Mouse (Mus musculus): ENCODE measurements around the gene Lrrc25. TPM values are rescaled to one million over a fixed set of nuclear protein-coding genes. Genes with fewer than 3 reads are reported as not detected.
"Not testable (repeated sequence)": the region's sequence is repeated elsewhere in the genome, so short reads cannot be mapped to it uniquely, and the experiment has no call there.

The Lrrc25 gene
- polyA plus RNA-seq (2015; fragmentation: Nextera tagmentation; extraction: Ambion mirVana), result 1.1 and 1.2 TPM in 2 replicates

DNA sequence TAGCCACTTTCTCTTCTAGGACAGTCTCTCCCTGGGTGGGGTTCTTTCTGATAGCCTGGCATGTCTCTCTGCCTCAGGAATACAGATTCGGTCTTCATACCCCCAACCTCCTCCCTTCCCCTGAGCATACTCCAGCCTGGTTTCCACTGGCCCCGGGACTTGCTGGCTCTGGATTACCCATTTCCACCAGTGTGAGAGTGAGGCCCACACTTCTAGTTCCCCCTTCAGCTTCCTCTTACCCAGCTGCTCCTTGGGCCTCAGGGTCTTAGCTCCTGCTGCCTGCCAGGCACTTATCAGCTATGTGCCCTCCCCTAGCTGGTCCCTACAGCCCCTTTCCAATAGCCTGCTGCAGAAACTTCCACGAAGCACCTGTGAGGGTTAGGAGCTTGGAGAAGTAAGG lies at the start of gene Lrrc25:
TSS of gene Lrrc25 (plus strand) at position 262 of the 400 bp plus-strand sequence.
- H3K9ac ChIP-seq (replicated peaks), result no peak within 1 kb of the TSS
- no peak within 1 kb of the TSS for H3K4me2 ChIP-seq (replicated peaks)
- no peak for ATAC-seq
- H3K4me3 ChIP-seq (replicated peaks), result no peak within 1 kb of the TSS
- H3K36me3 ChIP-seq, result no peaks in the 10 kb centered on the region
- 0 out of 2 replicates have a peak, but pooled peaks cover 5% of the 10 kb centered on the region for H3K27me3 ChIP-seq
- H3K27ac ChIP-seq, result no peak within 1 kb of the TSS
- H3K9me3 ChIP-seq, result no peaks in the 10 kb centered on the region
- WGBS, result 87% methylated on average over 3 of the region's 3 CpGs
- peaks cover 21% of the 10 kb centered on the region for H3K4me1 ChIP-seq (replicated peaks)

DNA sequence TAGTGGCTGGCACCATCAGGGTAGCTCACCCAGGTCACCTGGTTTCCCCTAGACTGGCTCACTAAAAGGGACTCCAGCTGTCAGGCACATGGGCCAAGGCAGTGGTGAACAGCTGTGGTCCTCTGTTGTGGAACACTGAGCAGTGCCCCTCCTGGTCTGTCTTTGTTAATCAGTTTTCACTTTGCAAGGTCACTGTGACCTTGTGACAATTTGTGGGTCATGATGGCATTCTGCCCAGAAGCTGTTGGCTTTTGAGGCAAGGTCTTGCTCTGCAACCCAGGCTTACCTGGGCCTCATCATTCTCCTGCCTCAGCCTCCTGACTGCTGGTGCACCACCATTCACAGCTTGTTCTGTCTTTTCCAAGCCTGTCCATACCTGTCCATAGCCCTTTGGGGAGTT lies 45.6 kb upstream of the Lrrc25 start:
- peaks cover 24% of the 10 kb centered on the region for H3K36me3 ChIP-seq
- no peak overlapping the region for H3K4me2 ChIP-seq (replicated peaks)
- no peaks in the 10 kb centered on the region for H3K9me3 ChIP-seq
- no peaks in the 10 kb centered on the region for H3K27me3 ChIP-seq
- H3K4me1 ChIP-seq (replicated peaks), result peaks cover 14% of the 10 kb centered on the region
- ATAC-seq, result no peak; the same call in 1 of the 2 replicates
- H3K9ac ChIP-seq (replicated peaks), result no peak overlapping the region
- H3K4me3 ChIP-seq (replicated peaks), result no peak overlapping the region
- no peak overlapping the region for H3K27ac ChIP-seq

DNA sequence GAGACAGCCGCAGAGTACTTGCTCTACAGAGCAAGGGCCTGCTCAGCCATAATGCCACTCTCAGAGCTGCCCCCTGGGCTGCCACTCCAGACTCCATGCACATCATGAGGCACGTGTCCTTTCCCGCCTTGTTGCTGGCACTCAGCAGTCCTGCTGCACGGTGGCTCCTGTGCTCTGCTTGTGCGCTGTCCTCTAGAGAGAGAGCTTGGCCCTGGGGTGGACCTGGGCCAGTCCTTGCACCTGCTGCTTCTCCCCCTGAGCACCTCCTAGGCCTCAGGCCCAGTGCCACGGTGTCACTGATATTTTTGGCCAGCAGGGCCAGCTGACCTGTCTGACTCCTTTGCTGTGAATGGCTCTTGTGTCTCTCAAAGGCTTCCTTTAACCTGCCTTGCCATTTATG lies 45.0 kb upstream of the Lrrc25 start:
- ATAC-seq, result no peak
- Histone ChIP-seq H3K4me2 (replicated peaks) (no peak overlapping the region), H3K9me3 (no peaks in the 10 kb centered on the region), H3K27ac (no peak overlapping the region), H3K27me3 (no peaks in the 10 kb centered on the region), H3K4me3 (replicated peaks) (no peak overlapping the region), H3K36me3 (peaks cover 22% of the 10 kb centered on the region), H3K4me1 (replicated peaks) (peaks cover 8% of the 10 kb centered on the region; the same call in 1 of the 2 replicates), H3K9ac (replicated peaks) (0 out of 2 replicates have a peak overlapping the region, but pooled peaks have one; percentile 1)
- 88% methylated on average over 6 of the region's 6 CpGs for WGBS

DNA sequence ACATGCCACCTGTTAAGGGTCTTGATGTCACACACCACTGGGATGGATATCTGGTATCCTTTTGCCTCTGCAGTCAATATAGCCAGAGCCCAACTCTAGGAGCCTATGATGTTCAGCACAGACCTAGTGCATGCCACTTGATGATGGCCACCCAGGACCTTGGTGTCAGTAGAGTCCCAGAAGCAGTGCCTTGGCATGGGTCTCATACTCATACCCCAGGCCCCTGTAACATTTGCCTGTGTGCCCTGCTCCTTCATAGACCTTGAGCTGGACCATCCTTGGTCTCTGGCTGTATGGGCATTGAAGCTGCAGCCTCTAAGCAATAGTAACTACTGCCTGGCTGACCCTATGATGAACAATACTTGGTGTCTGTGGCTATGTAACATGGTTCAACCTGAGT lies 41.7 kb upstream of the Lrrc25 start:
- Histone ChIP-seq H3K9me3 (no peaks in the 10 kb centered on the region), H3K4me3 (replicated peaks) (no peak overlapping the region), H3K27ac (no peak overlapping the region), H3K36me3 (peaks cover 38% of the 10 kb centered on the region), H3K27me3 (no peaks in the 10 kb centered on the region), H3K9ac (replicated peaks) (no peak overlapping the region), H3K4me1 (replicated peaks) (peaks cover 8% of the 10 kb centered on the region; the same call in 1 of the 2 replicates), H3K4me2 (replicated peaks) (no peak overlapping the region)
- no peak for ATAC-seq

DNA sequence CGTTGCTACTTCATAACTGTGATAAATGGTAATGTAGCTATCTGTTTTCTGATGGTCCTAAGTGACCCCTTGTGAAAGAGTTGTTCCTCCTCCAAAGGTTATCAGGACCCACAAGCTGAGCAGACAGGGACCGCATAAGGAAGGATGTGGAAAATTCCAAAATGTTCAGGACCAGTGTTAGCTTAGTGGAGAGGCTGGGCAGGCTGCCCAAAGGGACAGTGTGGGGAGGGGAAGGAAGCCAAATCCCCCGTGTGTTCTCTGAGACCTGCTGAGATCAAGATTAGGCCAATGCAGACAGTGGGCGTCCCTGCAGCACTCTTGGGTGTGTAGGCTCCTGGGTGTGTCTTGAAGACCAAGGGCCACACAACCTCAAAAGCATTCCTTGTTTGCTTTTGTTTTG lies 41.0 kb upstream of the Lrrc25 start:
- peaks cover 40% of the 10 kb centered on the region for H3K36me3 ChIP-seq
- H3K4me3 ChIP-seq (replicated peaks), result no peak overlapping the region
- no peaks in the 10 kb centered on the region for H3K9me3 ChIP-seq
- no peak for ATAC-seq
- no peaks in the 10 kb centered on the region for H3K27me3 ChIP-seq
- WGBS, result 87% methylated on average over 4 of the region's 4 CpGs
- no peak overlapping the region for H3K9ac ChIP-seq (replicated peaks)
- no peak overlapping the region for H3K4me2 ChIP-seq (replicated peaks)
- peaks cover 8% of the 10 kb centered on the region; the same call in 1 of the 2 replicates for H3K4me1 ChIP-seq (replicated peaks)
- H3K27ac ChIP-seq, result no peak overlapping the region

DNA sequence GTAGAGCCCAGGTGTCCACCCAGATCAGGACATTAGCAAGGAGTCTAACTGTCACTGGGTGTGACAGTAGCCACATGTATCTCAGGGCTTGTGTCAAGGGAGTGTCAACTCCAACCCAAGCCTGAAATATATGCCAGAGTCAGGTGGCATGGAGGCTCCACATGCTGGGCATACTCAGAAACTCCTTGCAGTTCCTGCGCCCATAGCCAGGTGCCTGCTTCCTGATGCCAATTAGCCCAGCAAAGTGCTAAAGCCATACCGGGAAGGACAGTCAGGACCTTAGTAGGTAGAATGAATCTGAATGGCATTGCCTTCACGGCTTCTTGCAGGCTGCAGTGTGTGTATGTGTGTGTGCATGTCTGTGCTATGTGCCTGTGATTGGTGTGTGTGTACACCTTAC lies 38.7 kb upstream of the Lrrc25 start:
- WGBS, result 99% methylated on average over 3 of the region's 3 CpGs
- no peak overlapping the region for H3K27ac ChIP-seq
- H3K4me2 ChIP-seq (replicated peaks), result no peak overlapping the region
- no peaks in the 10 kb centered on the region for H3K27me3 ChIP-seq
- no peaks in the 10 kb centered on the region for H3K4me1 ChIP-seq (replicated peaks)
- ATAC-seq, result no peak
- H3K36me3 ChIP-seq, result peaks cover 63% of the 10 kb centered on the region
- no peak overlapping the region for H3K4me3 ChIP-seq (replicated peaks)
- no peak overlapping the region for H3K9ac ChIP-seq (replicated peaks)
- H3K9me3 ChIP-seq, result no peaks in the 10 kb centered on the region

DNA sequence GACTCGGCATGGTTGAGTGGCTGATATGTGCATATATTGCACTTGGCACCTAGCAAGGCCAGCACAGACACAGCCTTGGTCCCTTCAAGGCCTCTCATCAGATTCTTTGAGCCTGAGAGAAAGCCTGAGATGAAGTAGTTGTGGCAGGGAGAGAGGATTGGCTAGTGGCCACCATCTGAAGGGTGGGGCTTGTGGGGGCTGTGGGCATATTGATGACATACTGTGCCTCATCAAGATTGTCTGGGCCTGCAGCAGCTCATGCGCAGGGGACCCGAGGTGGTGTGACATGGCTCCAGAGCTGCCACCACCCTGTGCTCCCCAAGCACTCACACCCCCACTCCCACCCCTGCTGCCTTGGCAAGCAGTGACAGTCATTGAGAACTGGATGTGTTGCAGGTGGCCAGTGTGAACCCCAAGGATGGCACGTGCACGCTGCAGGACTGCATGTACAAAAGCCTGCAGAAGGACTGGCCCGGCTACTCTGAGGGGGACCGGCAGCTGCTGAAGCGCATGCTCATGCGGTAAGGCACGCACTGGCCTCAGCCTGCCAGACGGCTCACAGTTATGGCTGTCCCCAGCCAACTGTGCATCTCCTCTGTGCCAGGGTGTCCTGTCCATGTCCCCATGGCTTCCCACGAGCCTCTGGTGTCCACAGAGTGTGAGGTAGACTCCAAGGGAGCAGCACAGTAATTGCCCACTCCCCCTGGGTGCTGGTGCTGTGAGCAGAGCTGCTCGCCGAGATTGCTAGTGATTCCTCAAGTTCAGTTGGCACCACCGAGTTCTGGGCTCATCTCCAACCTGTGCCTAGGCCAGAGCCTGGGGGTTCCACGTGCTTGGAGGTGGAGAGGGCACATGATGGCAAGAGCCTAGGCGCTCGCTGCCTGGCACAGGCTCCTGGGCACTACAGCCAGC lies 32.2 kb upstream of the Lrrc25 start:
- no peaks in the 10 kb centered on the region for H3K9me3 ChIP-seq
- H3K9ac ChIP-seq (replicated peaks), result no peak overlapping the region
- H3K27ac ChIP-seq, result no peak overlapping the region
- no peaks in the 10 kb centered on the region for H3K27me3 ChIP-seq
- H3K4me1 ChIP-seq (replicated peaks), result no peaks in the 10 kb centered on the region
- whole genome bisulfite sequencing, result 90% methylated on average over 18 of the region's 18 CpGs
- H3K36me3 ChIP-seq, result peaks cover 92% of the 10 kb centered on the region
- ATAC-seq, result no peak
- no peak overlapping the region for H3K4me2 ChIP-seq (replicated peaks)
- H3K4me3 ChIP-seq (replicated peaks), result no peak overlapping the region

DNA sequence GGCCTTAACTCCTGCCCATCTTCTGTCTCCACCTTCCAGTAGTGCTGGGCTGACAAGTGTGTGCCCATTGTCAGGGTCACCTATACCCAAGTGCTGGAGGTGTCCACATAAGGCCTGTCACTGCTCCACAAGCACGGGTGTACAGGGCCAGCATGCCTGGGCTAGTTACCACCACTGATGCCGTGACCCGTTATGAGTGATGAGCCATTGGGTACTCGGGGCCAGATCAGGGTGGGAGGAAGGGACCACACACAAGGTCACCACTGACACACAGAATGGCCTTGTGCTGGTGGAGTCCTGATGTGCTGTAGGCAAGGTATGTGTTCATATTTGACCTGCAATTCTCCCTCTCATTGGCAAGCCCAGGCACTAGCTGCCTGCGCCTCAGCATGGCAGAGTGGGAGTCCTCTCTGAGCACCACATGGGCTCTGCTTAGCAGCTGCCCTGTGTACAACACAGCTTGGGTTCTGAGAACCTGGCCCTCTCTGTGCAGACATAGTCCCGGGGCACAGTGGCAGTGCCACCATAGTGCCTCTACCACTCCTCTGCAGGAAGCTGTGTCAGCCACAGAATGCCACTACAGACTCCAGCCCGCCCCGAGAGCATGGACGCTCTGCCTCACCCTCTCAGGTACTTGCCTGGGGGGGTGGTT lies 31.2 kb upstream of the Lrrc25 start:
- no peaks in the 10 kb centered on the region for H3K9me3 ChIP-seq
- H3K27me3 ChIP-seq, result no peaks in the 10 kb centered on the region
- peaks cover 95% of the 10 kb centered on the region for H3K36me3 ChIP-seq
- no peaks in the 10 kb centered on the region for H3K4me1 ChIP-seq (replicated peaks)
- H3K4me3 ChIP-seq (replicated peaks), result no peak overlapping the region
- no peak overlapping the region for H3K4me2 ChIP-seq (replicated peaks)
- H3K9ac ChIP-seq (replicated peaks), result no peak overlapping the region
- 92% methylated on average over 9 of the region's 9 CpGs for WGBS
- peak; percentile 55 for ATAC-seq
- H3K27ac ChIP-seq, result 0 out of 2 replicates have a peak overlapping the region, but pooled peaks have one; percentile 30

DNA sequence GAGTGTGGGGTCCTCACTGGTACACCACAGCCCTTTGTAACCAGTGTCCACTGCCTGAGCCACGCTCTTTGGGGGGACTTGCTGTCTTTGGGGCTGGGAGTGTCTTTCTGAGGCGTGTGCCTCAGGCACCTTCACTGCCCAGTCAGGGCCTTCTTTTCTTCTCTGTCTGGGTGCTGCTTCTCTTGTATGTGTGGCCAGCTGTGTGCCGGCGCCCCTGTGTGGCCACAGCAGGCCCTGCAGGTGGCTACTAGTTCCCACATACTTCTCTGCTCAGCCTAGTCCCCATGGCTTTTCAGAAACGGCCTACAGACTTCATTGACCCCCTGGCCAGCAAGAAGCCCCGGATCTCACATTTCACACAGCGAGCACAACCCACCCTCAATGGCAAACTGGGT lies 30.7 kb upstream of the Lrrc25 start:
- H3K4me3 ChIP-seq (replicated peaks), result no peak overlapping the region
- 40% methylated on average over 7 of the region's 7 CpGs for WGBS
- H3K9ac ChIP-seq (replicated peaks), result no peak overlapping the region
- ATAC-seq, result peak; percentile 63
- peaks cover 97% of the 10 kb centered on the region for H3K36me3 ChIP-seq
- no peak overlapping the region for H3K4me2 ChIP-seq (replicated peaks)
- no peaks in the 10 kb centered on the region for H3K4me1 ChIP-seq (replicated peaks)
- 0 out of 2 replicates have a peak overlapping the region, but pooled peaks have one; percentile 30 for H3K27ac ChIP-seq
- H3K9me3 ChIP-seq, result no peaks in the 10 kb centered on the region
- H3K27me3 ChIP-seq, result no peaks in the 10 kb centered on the region

DNA sequence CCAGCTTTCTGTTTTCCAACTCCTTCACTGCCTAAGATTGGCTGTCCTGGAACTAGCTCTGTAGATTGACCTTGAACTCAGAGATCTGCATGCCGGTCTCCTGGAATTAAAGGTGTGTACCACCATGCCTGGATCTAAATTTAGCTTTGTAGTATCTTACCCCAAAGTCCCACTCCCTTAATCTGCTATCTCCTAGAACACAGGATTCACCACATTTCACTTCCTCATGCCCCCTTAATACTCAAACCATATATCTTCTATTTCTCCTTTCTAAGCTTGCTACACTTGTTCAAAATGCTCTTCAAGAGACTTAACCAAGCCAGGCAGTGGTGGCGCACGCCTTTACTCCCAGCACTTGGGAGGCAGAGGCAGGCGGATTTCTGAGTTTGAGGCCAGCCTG lies 28.0 kb upstream of the Lrrc25 start:
- H3K9me3 ChIP-seq; H3K27me3 ChIP-seq; H3K27ac ChIP-seq; ATAC-seq; H3K4me1 ChIP-seq (replicated peaks); H3K4me2 ChIP-seq (replicated peaks); H3K9ac ChIP-seq (replicated peaks); H3K4me3 ChIP-seq (replicated peaks): not testable (repeated sequence)
- peaks cover 91% of the 10 kb centered on the region for H3K36me3 ChIP-seq
- 97% methylated on average over 4 of the region's 4 CpGs for WGBS

DNA sequence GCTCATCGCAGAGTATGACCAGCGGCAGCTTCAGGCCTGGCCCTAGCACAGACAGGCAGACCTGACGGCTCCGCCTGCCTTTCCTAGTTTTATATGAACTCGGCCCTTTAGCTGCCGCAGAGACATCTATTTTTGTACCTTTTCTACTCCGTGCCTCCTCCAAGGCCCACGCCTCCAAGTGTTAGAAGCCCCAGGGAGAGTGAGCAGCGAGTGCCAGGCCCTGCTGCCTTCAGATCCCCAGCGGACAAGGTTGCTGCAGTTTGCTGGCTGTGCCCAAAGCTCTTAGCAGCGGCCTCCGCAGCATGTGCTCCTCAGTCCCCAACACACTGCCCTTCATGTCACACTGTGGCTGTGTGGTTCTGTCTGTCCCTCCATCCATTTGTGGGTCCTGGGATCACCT lies 24.4 kb upstream of the Lrrc25 start:
- H3K27me3 ChIP-seq, result peaks cover 15% of the 10 kb centered on the region
- no peak overlapping the region for H3K4me2 ChIP-seq (replicated peaks)
- no peak overlapping the region for H3K4me3 ChIP-seq (replicated peaks)
- H3K4me1 ChIP-seq (replicated peaks), result peaks cover 32% of the 10 kb centered on the region
- H3K9ac ChIP-seq (replicated peaks), result no peak overlapping the region
- no peak overlapping the region for H3K27ac ChIP-seq
- peaks cover 64% of the 10 kb centered on the region for H3K36me3 ChIP-seq
- ATAC-seq, result no peak
- H3K9me3 ChIP-seq, result no peaks in the 10 kb centered on the region
- WGBS, result 90% methylated on average over 12 of the region's 12 CpGs

DNA sequence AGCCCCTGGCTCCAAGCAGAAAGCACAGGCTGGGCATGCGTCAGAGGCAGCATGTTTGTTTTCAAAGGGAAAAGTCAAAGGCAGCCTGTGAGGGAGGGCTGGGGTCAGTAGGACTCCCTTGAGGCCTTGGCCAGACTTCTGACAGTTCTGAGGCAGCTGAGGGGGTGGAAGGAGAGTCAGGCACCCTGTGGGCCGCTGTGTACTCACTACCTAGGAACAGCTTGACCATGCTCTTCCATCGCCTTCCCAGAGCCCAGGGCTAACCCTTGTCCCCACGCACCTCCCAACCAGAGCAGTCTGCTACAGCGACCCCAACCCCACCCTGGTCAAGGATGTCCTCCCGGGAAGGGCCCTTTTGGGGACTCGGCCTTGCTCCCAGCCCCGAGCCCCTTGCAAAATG lies 22.8 kb upstream of the Lrrc25 start:
- Histone ChIP-seq H3K4me3 (replicated peaks) (no peak overlapping the region), H3K27ac (peak overlapping the region; percentile 20; the same call in 1 of the 2 replicates), H3K36me3 (peaks cover 55% of the 10 kb centered on the region), H3K9ac (replicated peaks) (peak overlapping the region; percentile 28; the same call in 1 of the 2 replicates), H3K27me3 (peaks cover 23% of the 10 kb centered on the region), H3K4me1 (replicated peaks) (peaks cover 48% of the 10 kb centered on the region), H3K9me3 (no peaks in the 10 kb centered on the region), H3K4me2 (replicated peaks) (peak overlapping the region; percentile 97; the same call in 1 of the 2 replicates)
- WGBS, result 48% methylated on average over 8 of the region's 8 CpGs
- ATAC-seq, result no peak

Data from midbrain, embryonic 13.5 days (tissue).